ENCODE assay signal across 13 mouse cellular contexts in the genomic region with DNA sequence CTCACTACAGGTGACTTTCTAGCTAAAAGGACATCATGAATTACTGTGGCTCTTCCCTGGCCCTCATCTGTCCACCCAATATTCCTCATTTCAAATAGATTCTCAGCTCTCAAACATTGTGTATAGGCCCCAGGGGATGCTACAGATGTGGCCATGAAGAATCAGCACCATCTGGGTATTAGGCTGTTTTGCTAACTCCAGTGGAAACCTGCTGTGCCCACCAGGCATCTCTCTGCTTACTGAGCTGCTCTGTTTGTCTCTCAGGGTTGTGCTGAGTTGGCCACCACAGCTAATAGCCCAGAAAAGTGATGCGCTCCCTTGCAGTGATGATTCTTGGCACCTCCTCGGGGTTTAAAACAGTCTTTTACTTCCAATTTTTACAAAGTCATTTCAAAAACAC.
"Had no signal": no experiment of that assay in that cellular context is flagged by ENCODE, and none has a peak within 500 bp of the region (broad histone marks: within the 10 kb centered on the region; RNA-seq: fewer than 3 reads in every experiment).

No protein-coding gene starts in this region.

- H3K4me1 ChIP-seq: limb, embryonic 12.5 days; liver, embryonic 13.5 days; midbrain, embryonic 13.5 days had no signal

- DNase-seq: kidney, adult 8-10 months; kidney, postnatal 25 days; layer of hippocampus, adult 9-11 months; liver; liver, embryonic 13.5 days; liver, postnatal 0 days; right cerebral cortex, postnatal 4 days; spleen, adult 18-20 months; thymus, adult 18-20 months; thymus, postnatal 14 days had no signal

- H3K4me2 ChIP-seq: limb, embryonic 12.5 days; liver, embryonic 13.5 days; midbrain, embryonic 13.5 days had no signal

- H3K27me3 ChIP-seq: limb, embryonic 12.5 days; liver, embryonic 13.5 days; midbrain, embryonic 13.5 days had no signal

- H3K9ac ChIP-seq: limb, embryonic 12.5 days; liver, embryonic 13.5 days; liver, postnatal 0 days; midbrain, embryonic 13.5 days had no signal

- H3K36me3 ChIP-seq: limb, embryonic 12.5 days; liver, embryonic 13.5 days; midbrain, embryonic 13.5 days had no signal

- H3K9me3 ChIP-seq: limb, embryonic 12.5 days; liver, embryonic 13.5 days; midbrain, embryonic 13.5 days had no signal

- H3K4me3 ChIP-seq: limb, embryonic 12.5 days; liver, embryonic 13.5 days; midbrain, embryonic 13.5 days had no signal

- ATAC-seq: intestine, postnatal 0 days; liver, postnatal 0 days; midbrain, embryonic 13.5 days had no signal

- H3K27ac ChIP-seq: limb, embryonic 12.5 days; liver, embryonic 13.5 days; midbrain, embryonic 13.5 days had no signal
